Mouse (Mus musculus) cerebellum, postnatal 4 days (tissue): ENCODE results near the gene Gsg1l.

ENCODE experiments used
- DNase-seq, 2 experiments: peaks; one replicate each; pipeline ENCODE4 v3.0.0; 2022; ENCODE audit warnings: low spot score in 2 of 2, mixed read lengths in 1 of 2

Gsg1l gene

GRCm38 (mm10) chr7:126081727-126082285 lies 405 bp downstream of the Gsg1l start:
- peak in 1 of 2 experiments; percentile 52 for DNase-seq

GRCm38 (mm10) chr7:126080949-126081654 lies 1.1 kb downstream of the Gsg1l start:
- no peak for DNase-seq

- no peak for DNase-seq
These were observed 5.3 kb downstream of the Gsg1l start for GRCm38 (mm10) chr7:126076935-126077334.

- DNase-seq = no peak
These were observed 7.2 kb downstream of the Gsg1l start for GRCm38 (mm10) chr7:126075058-126075457.

- DNase-seq = no peak
These were observed 11.9 kb downstream of the Gsg1l start for GRCm38 (mm10) chr7:126070321-126070720.

GRCm38 (mm10) chr7:126066777-126067176 lies 15.4 kb downstream of the Gsg1l start:
- peak in 1 of 2 experiments; percentile 61 for DNase-seq

GRCm38 (mm10) chr7:126065243-126065876 lies 16.9 kb downstream of the Gsg1l start:
- DNase-seq = no peak

- DNase-seq = no peak
These were observed 20.0 kb downstream of the Gsg1l start for GRCm38 (mm10) chr7:126062228-126062627.

- DNase-seq = no peak
These were observed 23.3 kb downstream of the Gsg1l start for GRCm38 (mm10) chr7:126058918-126059317.

- DNase-seq = no peak
These were observed 24.8 kb downstream of the Gsg1l start for GRCm38 (mm10) chr7:126057332-126057914.

GRCm38 (mm10) chr7:126054574-126054973 lies 27.6 kb downstream of the Gsg1l start:
- no peak for DNase-seq

- DNase-seq = peak in 1 of 2 experiments; percentile 42
These were observed 28.6 kb downstream of the Gsg1l start for GRCm38 (mm10) chr7:126053618-126054017.

GRCm38 (mm10) chr7:126051910-126052309 lies 30.3 kb downstream of the Gsg1l start:
- no peak for DNase-seq

GRCm38 (mm10) chr7:126045077-126045476 lies 37.1 kb downstream of the Gsg1l start:
- DNase-seq = no peak

GRCm38 (mm10) chr7:126042306-126042705 lies 39.9 kb downstream of the Gsg1l start:
- DNase-seq = no peak

GRCm38 (mm10) chr7:126040794-126041526 lies 41.3 kb downstream of the Gsg1l start:
- DNase-seq = peak; percentile 38 to 83

- no peak for DNase-seq
These were observed 42.4 kb downstream of the Gsg1l start for GRCm38 (mm10) chr7:126039847-126040246.

GRCm38 (mm10) chr7:126039247-126039835 lies 42.9 kb downstream of the Gsg1l start:
- no peak for DNase-seq

GRCm38 (mm10) chr7:126038366-126039246 lies 43.6 kb downstream of the Gsg1l start:
- DNase-seq = no peak

GRCm38 (mm10) chr7:126035332-126035731 lies 46.9 kb downstream of the Gsg1l start:
- no peak for DNase-seq
